Mouse (Mus musculus) left cerebral cortex, postnatal 14 days (tissue): ENCODE data around the gene 4930467E23Rik. TPM values are rescaled to one million over a fixed set of nuclear protein-coding genes. Genes with fewer than 3 reads are reported as not detected.
A peak's percentile ranks its signal among the peaks of the same experiment; 100 is the strongest.
"Not testable (repeated sequence)": the region's sequence is repeated elsewhere in the genome, so short reads cannot be mapped to it uniquely, and the experiment has no call there.

ENCODE experiments used
- DNase-seq, 2 experiments: peaks; one replicate each; pipeline ENCODE4 v3.0.0; 2021 to 2022; ENCODE audit warnings: low spot score in 2 of 2, mixed read lengths in 1 of 2
- intact Hi-C: fragments of 180-260 bp; cut with DNase I; formaldehyde crosslinking; loops from one replicate; pipeline ENCODE4 v1.15.1; 2025
- total RNA-seq, 2 experiments: library from RNA; stranded (reverse); gene quantifications; 2 replicates each; pipeline ENCODE4 v1.2.3; 2021

Gene 4930467E23Rik
- total RNA-seq, 2 experiments from 2014 or later: 0.23 to 0.51 TPM

DNA sequence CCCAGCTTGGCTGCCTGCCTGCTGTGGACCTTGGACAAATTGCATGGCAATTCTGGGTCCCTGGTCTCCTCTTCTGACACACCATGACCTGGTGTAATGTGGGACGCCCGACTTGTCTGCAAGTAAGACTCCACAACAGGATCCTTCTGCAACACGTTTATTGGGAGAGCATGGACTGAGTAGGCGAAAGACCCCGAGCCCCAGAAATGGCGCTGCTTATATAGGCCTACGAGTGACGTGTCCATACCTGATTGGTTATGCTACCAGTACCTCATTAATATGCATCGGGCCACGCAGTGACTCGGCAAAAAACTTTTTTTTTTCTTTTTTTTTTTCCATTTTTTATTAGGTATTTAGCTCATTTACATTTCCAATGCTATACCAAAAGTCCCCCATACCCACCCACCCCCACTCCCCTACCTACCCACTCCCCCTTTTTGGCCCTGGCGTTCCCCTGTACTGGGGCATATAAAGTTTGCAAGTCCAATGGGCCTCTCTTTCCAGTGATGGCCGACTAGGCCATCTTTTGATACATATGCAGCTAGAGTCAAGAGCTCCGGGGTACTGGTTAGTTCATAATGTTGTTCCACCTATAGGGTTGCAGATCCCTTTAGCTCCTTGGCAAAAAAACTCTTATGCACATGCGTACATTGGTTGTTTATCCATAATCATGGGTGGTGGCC lies 21.5 kb upstream of the 4930467E23Rik start:
- DNase-seq, intact Hi-C loops: not testable (repeated sequence)

- intact Hi-C loops, DNase-seq: not testable (repeated sequence)
These were observed 20.4 kb upstream of the 4930467E23Rik start for GRCm38 (mm10) chr8:19708976-19709375.

DNA sequence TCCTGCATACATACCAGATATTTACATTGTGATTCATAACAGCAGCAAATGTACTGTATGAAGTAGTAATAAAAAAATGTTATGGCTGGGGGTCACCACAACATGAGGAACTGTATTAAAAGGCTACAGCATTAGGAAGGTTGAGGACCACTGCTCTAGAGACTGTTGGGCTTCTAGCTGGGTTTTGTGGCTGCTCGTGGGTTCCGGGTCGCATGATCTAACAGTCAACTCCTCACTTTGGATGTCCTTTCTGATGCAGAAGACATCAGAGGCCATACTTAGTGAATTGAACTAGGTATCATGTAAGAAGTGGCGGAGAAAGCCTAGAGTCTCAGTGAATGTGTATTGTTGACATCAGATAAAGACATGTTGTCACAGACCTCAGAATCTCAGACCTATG lies 19.9 kb upstream of the 4930467E23Rik start:
- peak; percentile 35 to 42 for DNase-seq
- intact Hi-C loops: not testable (repeated sequence)

DNA sequence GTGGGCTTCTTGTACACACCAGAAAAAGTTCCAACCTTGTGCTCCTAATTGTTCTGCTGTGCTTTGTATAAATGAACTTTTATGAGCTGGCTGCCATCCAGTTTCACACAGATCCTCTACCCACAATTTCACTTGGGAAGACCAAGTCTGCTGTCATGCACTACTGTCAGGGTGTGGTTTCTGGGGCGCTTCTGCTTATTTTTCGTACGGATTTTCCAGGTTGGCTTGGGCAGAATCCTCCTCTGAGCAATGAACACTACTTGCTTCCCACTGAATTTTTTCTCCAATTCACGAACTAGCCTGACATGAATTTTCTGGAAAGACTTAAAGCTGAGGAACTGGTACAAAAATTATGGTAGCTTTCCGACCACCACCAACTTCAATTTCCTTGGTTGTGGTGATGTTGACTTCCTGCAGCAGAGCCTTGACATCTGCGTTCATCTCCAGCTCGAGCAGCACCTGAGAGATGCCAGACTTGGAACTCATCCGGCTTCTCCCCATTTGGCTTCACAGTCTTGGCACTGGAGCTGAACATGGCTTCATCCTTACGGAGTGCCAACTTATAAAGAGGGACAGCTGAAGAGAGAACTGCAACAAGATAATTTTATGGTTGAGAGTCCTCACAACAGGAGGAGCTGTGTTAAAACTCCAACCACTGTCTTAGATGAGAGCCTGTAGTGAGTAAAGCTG lies 18.1 kb upstream of the 4930467E23Rik start:
- intact Hi-C loops, DNase-seq: not testable (repeated sequence)

DNA sequence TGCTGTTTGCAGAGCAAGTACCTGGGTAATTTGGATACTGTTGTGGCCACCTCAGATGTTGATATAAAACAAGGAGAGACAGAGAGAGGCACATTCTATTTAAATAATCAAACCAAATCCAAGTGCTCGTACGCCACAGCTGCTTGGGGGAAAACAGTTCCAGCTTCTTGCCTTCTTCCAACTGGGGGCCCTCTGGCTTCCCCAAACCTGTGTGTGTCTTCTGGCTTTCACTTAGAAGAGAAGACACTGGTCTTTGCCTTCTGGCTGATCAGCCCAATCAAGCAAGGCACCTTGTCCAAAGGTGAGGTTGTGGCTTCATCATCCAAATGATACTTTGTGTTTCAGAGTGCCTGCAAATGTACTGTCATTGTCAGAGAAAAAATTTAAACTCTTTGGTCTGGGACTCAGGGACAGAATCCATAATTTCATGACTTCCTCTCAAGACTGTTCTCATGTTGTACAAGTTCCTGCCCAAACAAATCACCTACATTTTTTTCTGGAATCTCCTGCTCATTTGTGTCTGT lies 17.1 kb upstream of the 4930467E23Rik start:
- intact Hi-C loops, DNase-seq: not testable (repeated sequence)

DNA sequence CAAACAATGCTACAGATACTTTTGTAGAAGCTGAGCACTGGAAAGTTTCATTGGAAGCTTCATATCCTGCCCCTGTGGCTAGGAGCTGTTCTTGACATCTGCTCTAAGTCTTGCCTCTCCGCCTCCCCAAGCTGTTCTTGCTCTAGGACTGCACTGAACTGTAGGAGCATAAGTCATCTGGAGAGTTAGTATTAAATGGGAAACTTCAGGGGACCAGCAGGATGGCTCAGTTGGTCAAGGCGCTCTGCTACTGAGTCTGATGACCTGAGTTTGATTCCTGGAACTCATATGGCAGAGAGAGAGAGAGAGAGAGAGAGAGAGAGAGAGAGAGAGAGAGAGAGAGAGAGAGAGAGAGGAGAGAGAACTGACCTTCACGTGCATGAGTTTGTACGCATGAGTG lies 16.6 kb upstream of the 4930467E23Rik start:
- DNase-seq, intact Hi-C loops: not testable (repeated sequence)

DNA sequence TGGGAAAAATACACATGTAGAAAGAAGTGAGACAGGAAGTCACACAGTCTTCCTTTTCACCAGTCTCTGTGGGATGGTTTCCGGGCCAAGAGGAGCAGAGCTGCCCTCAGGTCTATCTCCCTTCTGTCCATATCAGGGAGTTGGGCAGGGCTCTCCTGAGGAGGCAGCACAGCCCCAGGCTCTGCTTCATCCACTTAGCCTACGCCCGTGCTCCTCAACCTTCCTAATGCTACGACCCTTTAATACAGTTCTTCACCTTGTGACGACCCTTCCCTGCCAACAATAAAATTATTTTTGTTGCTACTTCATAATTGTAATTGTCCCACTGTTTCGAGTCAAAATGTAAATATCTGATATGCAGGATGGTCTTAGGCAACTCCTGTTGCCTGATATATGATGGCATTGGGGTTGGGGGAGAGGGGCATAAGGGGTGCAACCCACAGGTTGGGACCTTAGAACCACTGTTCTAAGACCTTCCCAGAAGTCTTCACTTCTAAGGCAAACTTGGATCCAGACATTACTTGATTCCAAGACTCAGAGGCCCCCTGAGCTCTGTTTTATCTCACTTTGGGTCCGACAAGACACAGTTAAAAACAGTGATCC lies 16.0 kb upstream of the 4930467E23Rik start:
- intact Hi-C loops: not testable (repeated sequence)
- DNase-seq: peak in 1 of 2 experiments; percentile 18

GRCm38 (mm10) chr8:19714426-19714825 lies 14.9 kb upstream of the 4930467E23Rik start:
- intact Hi-C loops, DNase-seq: not testable (repeated sequence)

- DNase-seq, intact Hi-C loops: not testable (repeated sequence)
These were observed 14.1 kb upstream of the 4930467E23Rik start for GRCm38 (mm10) chr8:19715266-19715665.

DNA sequence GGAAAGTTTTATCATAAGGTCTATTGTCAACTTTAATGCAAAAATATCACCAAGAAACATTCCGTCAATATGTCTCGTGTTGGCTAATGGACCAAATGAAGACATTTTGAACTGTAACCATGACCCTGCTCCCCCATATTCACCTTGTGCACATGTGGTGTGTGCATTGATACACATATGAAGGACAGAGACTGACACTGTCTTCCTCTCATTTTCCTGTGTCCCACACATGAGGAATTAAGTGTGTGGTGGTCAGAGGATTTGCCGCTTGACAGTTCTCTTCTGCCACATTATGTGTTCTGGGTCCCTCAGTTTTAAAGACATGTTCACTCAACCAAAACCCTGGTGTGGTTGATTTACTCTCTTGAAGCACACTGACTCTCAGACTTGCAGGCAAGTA lies 11.5 kb upstream of the 4930467E23Rik start:
- DNase-seq: peak in 1 of 2 experiments; percentile 39
- intact Hi-C loops: not testable (repeated sequence)

- DNase-seq, intact Hi-C loops: not testable (repeated sequence)
These were observed 9.9 kb upstream of the 4930467E23Rik start for GRCm38 (mm10) chr8:19719513-19719912.

DNA sequence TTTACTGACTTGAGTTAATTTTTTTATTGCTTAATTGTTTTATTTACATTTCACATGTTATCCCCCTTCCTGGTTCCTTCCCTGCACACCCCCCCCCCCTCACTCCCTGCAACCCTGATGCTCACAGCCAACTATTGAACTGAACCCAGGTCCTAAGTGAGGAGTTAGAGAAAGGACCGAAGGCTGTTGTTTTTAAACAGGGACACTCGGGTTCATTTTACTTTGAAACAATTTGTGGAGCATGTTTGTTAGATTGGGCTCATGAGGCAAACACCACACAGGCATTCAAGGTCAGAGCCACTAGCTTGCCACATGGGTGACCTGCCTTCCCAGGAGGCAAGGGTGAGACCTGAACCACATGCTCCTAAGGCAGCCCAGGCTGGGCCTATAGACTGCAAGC lies 4.5 kb upstream of the 4930467E23Rik start:
- DNase-seq, intact Hi-C loops: not testable (repeated sequence)

DNA sequence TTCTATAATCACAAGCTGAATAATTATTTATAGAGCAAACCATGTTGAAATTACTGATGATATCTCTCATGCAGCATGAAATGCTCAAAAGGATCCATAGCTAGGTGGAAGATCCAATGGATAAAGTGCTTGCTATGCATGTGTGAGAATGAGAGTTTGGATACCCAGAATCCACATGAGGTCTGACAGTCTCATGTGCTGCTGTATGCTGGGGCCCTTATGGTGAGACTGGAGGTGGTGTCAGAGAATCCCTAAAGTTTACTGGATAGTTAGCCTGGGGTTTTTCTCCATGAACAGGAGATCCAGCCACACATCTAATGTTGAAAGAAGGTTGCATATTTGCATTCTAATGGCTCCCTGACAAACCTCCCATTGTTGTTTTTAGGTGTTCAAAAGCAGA lies 22.4 kb downstream of the 4930467E23Rik start:
- intact Hi-C loops: not testable (repeated sequence)

DNA sequence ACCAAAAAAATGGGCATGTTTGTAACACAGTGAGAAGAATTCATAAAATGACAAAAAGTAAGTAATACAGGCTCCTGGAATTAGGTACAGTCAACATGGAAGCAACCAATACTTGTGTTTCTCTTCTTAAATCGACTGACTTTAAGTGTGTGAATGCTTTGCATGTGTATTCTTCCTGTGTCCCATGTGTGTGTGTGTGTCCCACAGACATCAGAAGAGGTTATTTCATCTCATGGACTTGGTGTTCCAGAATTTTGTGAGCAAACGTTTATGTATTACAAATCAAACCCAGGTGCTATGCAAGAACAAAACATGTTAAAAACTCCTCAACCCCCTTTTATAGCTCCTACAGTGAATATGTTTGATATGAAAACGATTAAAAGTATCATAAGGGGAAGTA lies 24.8 kb downstream of the 4930467E23Rik start:
- intact Hi-C loops, DNase-seq: not testable (repeated sequence)

More for the DNA sequence above, 22.4 kb downstream of the 4930467E23Rik start:
- not testable (repeated sequence) for DNase-seq

DNA sequence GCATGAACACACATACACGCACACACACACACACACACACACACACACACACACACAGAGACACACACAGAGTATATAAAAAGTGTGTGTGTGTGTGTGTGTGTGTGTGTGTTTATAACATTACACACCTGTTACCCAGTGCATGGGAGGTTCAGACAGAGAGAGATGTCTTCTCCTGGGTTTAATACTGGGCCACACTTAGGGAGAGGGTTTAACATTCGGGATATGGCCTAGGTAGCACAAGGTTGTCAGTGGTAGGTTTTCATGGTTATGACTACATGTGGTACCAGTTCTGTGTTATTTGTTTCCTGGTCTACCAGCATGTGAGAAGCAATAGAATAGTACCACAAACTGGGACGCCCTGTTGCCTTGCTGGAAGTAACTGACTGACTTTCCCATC lies 25.6 kb downstream of the 4930467E23Rik start:
- DNase-seq, intact Hi-C loops: not testable (repeated sequence)

- DNase-seq, intact Hi-C loops: not testable (repeated sequence)
These were observed 32.3 kb downstream of the 4930467E23Rik start for GRCm38 (mm10) chr8:19761660-19762059.

GRCm38 (mm10) chr8:19762860-19763592 lies 33.6 kb downstream of the 4930467E23Rik start:
- DNase-seq, intact Hi-C loops: not testable (repeated sequence)

GRCm38 (mm10) chr8:19765531-19765930 lies 36.2 kb downstream of the 4930467E23Rik start:
- intact Hi-C loops, DNase-seq: not testable (repeated sequence)

GRCm38 (mm10) chr8:19773461-19773860 lies 44.1 kb downstream of the 4930467E23Rik start:
- DNase-seq, intact Hi-C loops: not testable (repeated sequence)
